Mouse (Mus musculus) embryonic facial prominence, embryonic 12.5 days (tissue): ENCODE measurements around the gene Crygb. TPM values are rescaled to one million over a fixed set of nuclear protein-coding genes. Genes with fewer than 3 reads are reported as not detected.

ENCODE experiments used
- ATAC-seq: fragments of 200-750 bp; cut with Nextera tagmentation; 2 replicates; pipeline ENCODE4 v1.8.0; 2017; ENCODE audit not compliant: insufficient number of reproducible peaks, insufficient read depth, low FRiP score, low TSS enrichment
- H3K27ac ChIP-seq: fragments of 300-500 bp; sonication (generic); 2 replicates; pipeline ENCODE4 v1.5.1; 2016; ENCODE audit warnings: mild to moderate bottlenecking
- H3K27me3 ChIP-seq: fragments of 300-500 bp; sonication (generic); 2 replicates; pipeline ENCODE4 v1.6.1; 2016; ENCODE audit warnings: mild to moderate bottlenecking, moderate library complexity
- H3K36me3 ChIP-seq: fragments of 300-500 bp; sonication (generic); 2 replicates; pipeline ENCODE4 v1.6.1; 2016; ENCODE audit warnings: mild to moderate bottlenecking
- H3K4me1 ChIP-seq: fragments of 300-500 bp; sonication (generic); 2 replicates; pipeline ENCODE4 v1.6.1; 2016
- H3K4me2 ChIP-seq: fragments of 300-500 bp; sonication (generic); replicated peaks from 2 replicates; pipeline ENCODE4 v1.6.1; 2016; ENCODE audit warnings: mild to moderate bottlenecking, moderate library complexity
- H3K4me3 ChIP-seq: fragments of 300-500 bp; sonication (generic); 2 replicates; pipeline ENCODE4 v1.5.1; 2016; ENCODE audit warnings: mild to moderate bottlenecking
- H3K9ac ChIP-seq: fragments of 300-500 bp; sonication (generic); 2 replicates; pipeline ENCODE4 v1.6.1; 2016; ENCODE audit warnings: mild to moderate bottlenecking, moderate library complexity
- H3K9me3 ChIP-seq: fragments of 300-500 bp; sonication (generic); 2 replicates; pipeline ENCODE4 v1.6.1; 2016; ENCODE audit warnings: mild to moderate bottlenecking, moderate library complexity
- WGBS: fragments of 180-500 bp; shearing (Covaris S2); methylation state at CpG from one replicate; pipeline ENCODE4 v1.1.7; 2016; 5-methylcytosine and 5-hydroxymethylcytosine counted together
- polyA plus RNA-seq: library from polyadenylated mRNA; unstranded; fragments of >200 nt; fragmentation: Nextera tagmentation; extraction: Ambion mirVana; gene quantifications from 2 replicates; pipeline ENCODE4 v1.2.1, GENCODE M21; 2016

The Crygb gene
- polyA plus RNA-seq, 1 experiment from 2014 or later = 5.9 TPM

- WGBS = 72% methylated on average over 25 of the region's 25 CpGs
- Histone ChIP-seq H3K4me3 (no peak overlapping the region), H3K36me3 (no peaks in the 10 kb centered on the region), H3K9ac (no peak overlapping the region), H3K27ac (no peak overlapping the region), H3K9me3 (no peaks in the 10 kb centered on the region), H3K4me1 (no peaks in the 10 kb centered on the region), H3K27me3 (no peaks in the 10 kb centered on the region), H3K4me2 (no peak overlapping the region)
- ATAC-seq = 0 out of 2 replicates have a peak, but pooled peaks have one; percentile 11
Measured at GRCm38 (mm10) chr1:65109756-65110435, 27.8 kb upstream of the Crygb start.

- Histone ChIP-seq H3K4me3 (no peak overlapping the region), H3K9ac (no peak overlapping the region), H3K4me2 (no peak overlapping the region), H3K27ac (no peak overlapping the region), H3K9me3 (no peaks in the 10 kb centered on the region), H3K27me3 (no peaks in the 10 kb centered on the region), H3K36me3 (no peaks in the 10 kb centered on the region), H3K4me1 (no peaks in the 10 kb centered on the region)
- no peak for ATAC-seq
- WGBS = 86% methylated on average over 8 of the region's 8 CpGs
Measured at GRCm38 (mm10) chr1:65109196-65109595, 27.1 kb upstream of the Crygb start.

GRCm38 (mm10) chr1:65107654-65108279 lies 25.7 kb upstream of the Crygb start:
- Histone ChIP-seq H3K4me2 (no peak overlapping the region), H3K27me3 (no peaks in the 10 kb centered on the region), H3K27ac (no peak overlapping the region), H3K9ac (no peak overlapping the region), H3K4me1 (no peaks in the 10 kb centered on the region), H3K4me3 (no peak overlapping the region), H3K9me3 (no peaks in the 10 kb centered on the region), H3K36me3 (no peaks in the 10 kb centered on the region)
- no peak for ATAC-seq
- WGBS = 88% methylated on average over 10 of the region's 10 CpGs

- 88% methylated on average over 11 of the region's 11 CpGs for WGBS
- no peaks in the 10 kb centered on the region for H3K36me3 ChIP-seq
- H3K4me1 ChIP-seq = no peaks in the 10 kb centered on the region
- no peak within 1 kb of the TSS for H3K4me3 ChIP-seq
- ATAC-seq = no peak
- H3K9ac ChIP-seq = no peak within 1 kb of the TSS
- no peaks in the 10 kb centered on the region for H3K9me3 ChIP-seq
- H3K4me2 ChIP-seq = no peak within 1 kb of the TSS
- no peak within 1 kb of the TSS for H3K27ac ChIP-seq
- no peaks in the 10 kb centered on the region for H3K27me3 ChIP-seq
Measured at GRCm38 (mm10) chr1:65103273-65103672, 21.2 kb upstream of the Crygb start, which contains the start of gene Cryga. Gene Cryga, minus strand, starts transcription at chr1:65103373.

- Histone ChIP-seq H3K4me2 (no peak overlapping the region), H3K27ac (no peak overlapping the region), H3K27me3 (no peaks in the 10 kb centered on the region), H3K9me3 (no peaks in the 10 kb centered on the region), H3K4me3 (no peak overlapping the region), H3K36me3 (no peaks in the 10 kb centered on the region), H3K4me1 (no peaks in the 10 kb centered on the region), H3K9ac (no peak overlapping the region)
- 80% methylated on average over 3 of the region's 3 CpGs for WGBS
- ATAC-seq = no peak
Measured at GRCm38 (mm10) chr1:65096953-65097352, 14.9 kb upstream of the Crygb start.

GRCm38 (mm10) chr1:65091566-65091965 lies 9.5 kb upstream of the Crygb start:
- no peaks in the 10 kb centered on the region for H3K27me3 ChIP-seq
- WGBS = 86% methylated on average over 3 of the region's 3 CpGs

GRCm38 (mm10) chr1:65090370-65090769 lies 8.3 kb upstream of the Crygb start:
- ATAC-seq = no peak
- Histone ChIP-seq H3K9ac (no peak overlapping the region), H3K27me3 (no peaks in the 10 kb centered on the region), H3K4me2 (no peak overlapping the region), H3K4me3 (no peak overlapping the region), H3K9me3 (no peaks in the 10 kb centered on the region), H3K27ac (no peak overlapping the region), H3K36me3 (no peaks in the 10 kb centered on the region), H3K4me1 (no peaks in the 10 kb centered on the region)
- 75% methylated on average over 2 of the region's 2 CpGs for WGBS

More at GRCm38 (mm10) chr1:65091566-65091965, 9.5 kb upstream of the Crygb start:
- Histone ChIP-seq H3K4me1 (no peaks in the 10 kb centered on the region), H3K9me3 (no peaks in the 10 kb centered on the region), H3K9ac (no peak overlapping the region), H3K4me2 (no peak overlapping the region), H3K4me3 (no peak overlapping the region), H3K27ac (no peak overlapping the region), H3K36me3 (no peaks in the 10 kb centered on the region)
- ATAC-seq = no peak

GRCm38 (mm10) chr1:65088567-65089356 lies 6.7 kb upstream of the Crygb start:
- 75% methylated on average over 6 of the region's 6 CpGs for WGBS
- H3K9ac ChIP-seq = no peak overlapping the region
- ATAC-seq = no peak
- no peaks in the 10 kb centered on the region for H3K36me3 ChIP-seq
- H3K27ac ChIP-seq = no peak overlapping the region
- H3K27me3 ChIP-seq = no peaks in the 10 kb centered on the region
- no peak overlapping the region for H3K4me3 ChIP-seq
- no peaks in the 10 kb centered on the region for H3K4me1 ChIP-seq
- no peaks in the 10 kb centered on the region for H3K9me3 ChIP-seq
- H3K4me2 ChIP-seq = no peak overlapping the region

GRCm38 (mm10) chr1:65075607-65076006 lies 6.5 kb downstream of the Crygb start:
- H3K27me3 ChIP-seq = no peaks in the 10 kb centered on the region
- H3K36me3 ChIP-seq = no peaks in the 10 kb centered on the region
- H3K27ac ChIP-seq = no peak overlapping the region
- H3K9me3 ChIP-seq = no peaks in the 10 kb centered on the region
- no peak overlapping the region for H3K9ac ChIP-seq
- H3K4me3 ChIP-seq = no peak overlapping the region
- no peak overlapping the region for H3K4me2 ChIP-seq
- H3K4me1 ChIP-seq = no peaks in the 10 kb centered on the region
- ATAC-seq = no peak
- 17% methylated on average over 5 of the region's 5 CpGs for WGBS

- Histone ChIP-seq H3K4me3 (no peak within 1 kb of the TSS), H3K4me2 (no peak within 1 kb of the TSS), H3K36me3 (no peaks in the 10 kb centered on the region), H3K4me1 (no peaks in the 10 kb centered on the region), H3K27ac (no peak within 1 kb of the TSS), H3K9me3 (no peaks in the 10 kb centered on the region), H3K9ac (no peak within 1 kb of the TSS), H3K27me3 (no peaks in the 10 kb centered on the region)
- WGBS = 62% methylated on average over 6 of the region's 6 CpGs
- ATAC-seq = no peak
Measured at GRCm38 (mm10) chr1:65073589-65073988, 8.5 kb downstream of the Crygb start, which contains the start of gene Crygc. Gene Crygc, minus strand, starts transcription at chr1:65073689.

- H3K4me3 ChIP-seq = no peak overlapping the region
- no peaks in the 10 kb centered on the region for H3K9me3 ChIP-seq
- H3K27ac ChIP-seq = no peak overlapping the region
- H3K4me1 ChIP-seq = no peaks in the 10 kb centered on the region
- H3K9ac ChIP-seq = no peak overlapping the region
- H3K4me2 ChIP-seq = no peak overlapping the region
- H3K36me3 ChIP-seq = no peaks in the 10 kb centered on the region
- no peak for ATAC-seq
- no peaks in the 10 kb centered on the region for H3K27me3 ChIP-seq
Measured at GRCm38 (mm10) chr1:65067842-65068241, 14.2 kb downstream of the Crygb start.

- no peak for ATAC-seq
- no peaks in the 10 kb centered on the region for H3K36me3 ChIP-seq
- 88% methylated on average over 15 of the region's 15 CpGs for WGBS
Measured at GRCm38 (mm10) chr1:65064201-65064600, 17.9 kb downstream of the Crygb start.

More at GRCm38 (mm10) chr1:65064201-65064600, 17.9 kb downstream of the Crygb start:
- Histone ChIP-seq H3K9me3 (no peaks in the 10 kb centered on the region), H3K4me2 (no peak overlapping the region), H3K4me1 (no peaks in the 10 kb centered on the region), H3K4me3 (no peak overlapping the region), H3K27me3 (no peaks in the 10 kb centered on the region), H3K27ac (no peak overlapping the region), H3K9ac (no peak overlapping the region)
